Mouse (Mus musculus) thymus, adult 2 months (tissue): ENCODE data around the gene Agbl2.

Experiments used
- CTCF ChIP-seq: fragments of 200-500 bp; IDR thresholded peaks from 2 replicates; pipeline ENCODE4 v1.5.1; 2012; ENCODE audit warnings: mild to moderate bottlenecking, control low read depth, low read length, moderate library complexity, borderline replicate concordance; ENCODE audit not compliant: control insufficient read depth, poor library complexity, insufficient read depth; ENCODE audit errors: extremely low read depth
- POLR2A ChIP-seq: fragments of 200-500 bp; IDR thresholded peaks from 2 replicates; pipeline ENCODE4 v1.6.1; 2012; ENCODE audit warnings: mild to moderate bottlenecking, low read length, control low read depth, moderate library complexity; ENCODE audit not compliant: control insufficient read depth, poor library complexity, insufficient read depth; ENCODE audit errors: extremely low read depth

DNA sequence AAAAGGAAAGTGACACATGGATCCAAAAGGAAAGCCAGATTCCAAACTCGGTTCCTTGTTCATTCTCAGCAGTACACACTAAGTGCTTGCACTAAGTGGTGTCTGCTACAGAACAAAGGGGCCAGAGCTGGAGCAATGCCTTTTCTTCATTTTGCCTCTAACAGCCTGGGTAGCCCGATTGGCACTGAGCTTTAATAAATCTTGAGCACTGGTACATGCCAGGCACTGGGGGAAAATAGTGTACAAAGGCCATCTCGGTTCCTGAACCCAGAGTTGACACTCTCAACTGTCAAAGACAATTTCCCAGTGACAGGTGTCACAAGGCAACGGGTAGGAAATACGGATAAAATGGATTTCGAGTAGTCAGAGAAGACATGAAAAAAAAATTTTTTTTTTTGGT lies 63.6 kb downstream of the Agbl2 start:
- no peak for TF ChIP-seq CTCF
- no peak for TF ChIP-seq POLR2A
